Mouse (Mus musculus) hindbrain, embryonic 11.5 days (tissue): Measurements from ENCODE around the gene Trim8. TPM values are rescaled to one million over a fixed set of nuclear protein-coding genes. Genes with fewer than 3 reads are reported as not detected.
A peak's percentile ranks its signal among the peaks of the same experiment; 100 is the strongest.

Experiments
- ATAC-seq: fragments of 200-750 bp; cut with Nextera tagmentation; 2 replicates; pipeline ENCODE4 v1.8.0; 2017; ENCODE audit warnings: mild to moderate bottlenecking, moderate TSS enrichment, moderate library complexity; ENCODE audit not compliant: low FRiP score
- DNase-seq: peaks from one replicate; pipeline ENCODE4 v3.0.0-alpha.2; 2015; ENCODE audit warnings: low spot score
- H3K27ac ChIP-seq: fragments of 300-500 bp; sonication (generic); 2 replicates; pipeline ENCODE4 v1.5.1; 2014; ENCODE audit warnings: mild to moderate bottlenecking, low read depth, low read length
- H3K27me3 ChIP-seq: fragments of 300-500 bp; sonication (generic); 2 replicates; pipeline ENCODE4 v1.6.1; 2014; ENCODE audit warnings: mild to moderate bottlenecking, low read length, moderate library complexity, mixed read lengths; ENCODE audit not compliant: control insufficient read depth, insufficient read depth
- H3K36me3 ChIP-seq: fragments of 300-500 bp; sonication (generic); 2 replicates; pipeline ENCODE4 v1.6.1; 2014; ENCODE audit warnings: mild to moderate bottlenecking, low read length, moderate library complexity, mixed read lengths; ENCODE audit not compliant: control insufficient read depth, insufficient read depth
- H3K4me1 ChIP-seq: fragments of 300-500 bp; sonication (generic); replicated peaks from 2 replicates; pipeline ENCODE4 v1.6.1; 2014; ENCODE audit warnings: low read length, mixed read lengths; ENCODE audit not compliant: control insufficient read depth, insufficient read depth
- H3K4me2 ChIP-seq: fragments of 300-500 bp; sonication (generic); replicated peaks from 2 replicates; pipeline ENCODE4 v1.6.1; 2014; ENCODE audit warnings: mild to moderate bottlenecking, low read depth, low read length
- H3K4me3 ChIP-seq: fragments of 300-500 bp; sonication (generic); 2 replicates; pipeline ENCODE4 v1.5.1; 2014; ENCODE audit warnings: low read depth, low read length
- H3K9ac ChIP-seq: fragments of 300-500 bp; sonication (generic); 2 replicates; pipeline ENCODE4 v1.6.1; 2014; ENCODE audit warnings: low read depth, low read length
- H3K9me3 ChIP-seq: fragments of 300-500 bp; sonication (generic); 2 replicates; pipeline ENCODE4 v1.6.1; 2016; ENCODE audit warnings: low read length; ENCODE audit not compliant: control insufficient read depth
- WGBS: fragments of 180-500 bp; shearing (Covaris S2); extraction: QIAGEN DNeasy Blood & Tissue Kit; methylation state at CpG from one replicate; pipeline ENCODE4 v1.1.7; 2014; 5-methylcytosine and 5-hydroxymethylcytosine counted together
- polyA plus RNA-seq: library from polyadenylated mRNA; unstranded; fragments of >200 nt; fragmentation: Nextera tagmentation; extraction: Ambion mirVana; gene quantifications from 2 replicates; pipeline ENCODE4 v1.2.1, GENCODE M21; 2014

Gene Trim8
- polyA plus RNA-seq, 1 experiment from 2014 or later: 30.6 TPM

DNA sequence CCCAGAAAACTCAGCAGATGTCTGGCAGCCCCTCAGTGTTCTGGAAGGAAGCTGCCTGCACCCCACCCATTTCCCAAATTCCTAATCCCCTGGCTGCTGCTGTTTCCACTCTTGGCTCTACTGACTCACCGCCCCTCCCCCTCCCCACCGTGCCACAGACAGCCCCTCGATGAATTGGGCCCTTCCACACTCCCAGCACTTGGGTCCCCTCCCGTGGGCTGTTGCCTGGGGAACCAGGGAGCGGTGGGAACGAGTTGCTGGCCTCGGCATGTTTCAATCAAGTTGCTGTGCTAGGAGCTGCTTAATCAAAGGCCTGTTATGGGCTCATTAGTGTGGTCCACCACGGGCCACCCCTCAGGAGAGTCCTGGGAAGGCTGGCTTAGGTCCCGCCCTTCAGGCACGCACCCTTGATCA lies 24.1 kb upstream of the Trim8 start:
- 40% methylated on average over 10 of the region's 10 CpGs for WGBS
- Histone ChIP-seq H3K27ac (no peak overlapping the region), H3K9me3 (no peaks in the 10 kb centered on the region), H3K27me3 (no peaks in the 10 kb centered on the region), H3K36me3 (peaks cover 4% of the 10 kb centered on the region; the same call in 1 of the 2 replicates), H3K4me3 (no peak overlapping the region), H3K9ac (no peak overlapping the region), H3K4me1 (peaks cover 4% of the 10 kb centered on the region; the same call in 1 of the 2 replicates), H3K4me2 (no peak overlapping the region)
- DNase-seq (no peak), ATAC-seq (no peak)

DNA sequence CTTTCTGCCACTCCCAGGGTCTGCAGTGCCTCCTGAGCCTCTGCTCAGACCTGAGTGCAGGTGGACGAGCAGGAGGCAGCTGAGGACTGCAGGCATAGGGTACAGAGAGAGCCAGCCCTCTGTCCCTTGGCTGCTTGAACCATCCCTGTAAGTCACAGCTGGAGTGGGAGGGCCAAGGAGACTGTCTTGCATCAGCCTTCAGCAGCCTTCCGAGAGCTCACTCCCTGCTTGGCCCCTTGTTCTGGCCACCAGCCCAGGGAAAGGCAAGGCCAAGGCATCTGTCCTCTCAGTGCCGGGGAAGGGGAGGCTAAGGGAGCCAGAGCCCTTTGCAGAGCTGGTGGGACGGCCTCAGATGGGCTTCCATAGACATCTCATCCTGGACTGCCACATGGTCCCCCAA lies 23.3 kb upstream of the Trim8 start:
- Histone ChIP-seq H3K27ac (no peak overlapping the region), H3K4me2 (no peak overlapping the region), H3K36me3 (peaks cover 4% of the 10 kb centered on the region; the same call in 1 of the 2 replicates), H3K4me1 (peaks cover 4% of the 10 kb centered on the region; the same call in 1 of the 2 replicates), H3K27me3 (no peaks in the 10 kb centered on the region), H3K4me3 (no peak overlapping the region), H3K9me3 (no peaks in the 10 kb centered on the region), H3K9ac (no peak overlapping the region)
- ATAC-seq (no peak), DNase-seq (no peak)
- 93% methylated on average over 4 of the region's 4 CpGs for WGBS

DNA sequence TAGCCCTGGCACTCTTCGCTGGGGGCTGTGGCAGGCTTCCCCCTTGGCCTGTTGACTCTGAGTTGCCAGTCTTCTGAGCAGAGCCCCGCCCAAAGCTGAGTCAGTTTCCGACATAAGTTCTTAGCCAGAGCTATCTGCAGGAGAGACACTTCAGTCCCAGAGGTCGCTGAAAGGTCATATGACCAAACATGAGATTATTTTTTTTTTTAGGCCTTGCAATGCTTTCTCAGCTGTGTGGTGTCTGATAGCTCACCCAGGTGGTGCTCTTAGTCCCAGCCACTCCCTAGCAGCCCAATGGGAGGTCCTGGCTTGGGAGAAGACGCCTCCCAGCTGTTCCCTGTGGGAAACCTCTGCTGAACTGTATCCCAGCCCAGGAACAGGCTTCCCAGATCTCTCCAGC lies 22.7 kb upstream of the Trim8 start:
- WGBS: 67% methylated on average over 5 of the region's 5 CpGs
- no peaks in the 10 kb centered on the region for H3K9me3 ChIP-seq
- no peak overlapping the region for H3K27ac ChIP-seq
- no peak for ATAC-seq
- H3K4me1 ChIP-seq: peaks cover 4% of the 10 kb centered on the region; the same call in 1 of the 2 replicates
- H3K27me3 ChIP-seq: no peaks in the 10 kb centered on the region
- DNase-seq: no peak
- H3K4me2 ChIP-seq: no peak overlapping the region
- no peak overlapping the region for H3K9ac ChIP-seq
- no peak overlapping the region for H3K4me3 ChIP-seq
- H3K36me3 ChIP-seq: peaks cover under 1% of the 10 kb centered on the region; the same call in 1 of the 2 replicates

DNA sequence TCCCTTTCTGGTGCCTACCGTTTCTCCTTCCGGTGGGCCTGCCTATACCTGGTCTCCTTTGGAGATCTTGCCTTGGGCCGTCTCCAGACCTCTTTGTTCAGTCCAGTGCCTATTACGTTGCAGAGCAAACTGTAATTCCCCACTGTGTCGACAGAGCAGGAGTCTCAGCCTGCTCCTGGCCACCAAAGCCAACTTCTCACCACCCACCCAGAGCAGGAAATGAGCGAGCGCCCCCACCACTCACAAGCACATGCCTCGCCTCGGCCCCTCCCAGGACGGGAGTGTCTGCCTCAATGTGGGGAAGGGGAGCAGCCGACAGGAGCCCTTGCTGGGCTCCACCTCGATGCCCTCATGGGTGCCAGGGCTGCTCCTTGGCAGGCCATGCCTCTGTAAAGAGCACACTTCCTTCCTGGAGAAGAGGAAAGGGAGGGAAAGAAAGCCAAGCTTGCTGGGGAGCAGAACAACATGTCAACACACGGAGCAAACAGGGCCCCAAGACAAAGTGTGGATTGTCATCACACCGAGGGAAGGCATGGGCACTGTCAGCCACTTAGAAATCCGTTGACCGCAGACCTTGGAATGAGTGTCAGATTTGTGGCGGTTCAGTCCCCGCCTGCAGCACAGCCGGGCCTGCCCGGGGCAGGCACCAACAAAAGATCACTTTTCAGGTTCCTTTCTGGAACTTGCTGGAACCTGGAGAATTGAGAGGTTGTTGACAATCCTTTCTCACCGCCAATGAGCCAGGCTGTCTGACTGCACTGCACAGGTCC lies 22.0 kb upstream of the Trim8 start:
- WGBS: 69% methylated on average over 21 of the region's 21 CpGs
- Histone ChIP-seq H3K4me1 (peaks cover 4% of the 10 kb centered on the region; the same call in 1 of the 2 replicates), H3K36me3 (no peaks in the 10 kb centered on the region), H3K4me3 (no peak overlapping the region), H3K27ac (no peak overlapping the region; the same call in 1 of the 2 replicates), H3K9me3 (no peaks in the 10 kb centered on the region), H3K4me2 (no peak overlapping the region), H3K9ac (no peak overlapping the region), H3K27me3 (no peaks in the 10 kb centered on the region)
- DNase-seq: no peak
- no peak for ATAC-seq

DNA sequence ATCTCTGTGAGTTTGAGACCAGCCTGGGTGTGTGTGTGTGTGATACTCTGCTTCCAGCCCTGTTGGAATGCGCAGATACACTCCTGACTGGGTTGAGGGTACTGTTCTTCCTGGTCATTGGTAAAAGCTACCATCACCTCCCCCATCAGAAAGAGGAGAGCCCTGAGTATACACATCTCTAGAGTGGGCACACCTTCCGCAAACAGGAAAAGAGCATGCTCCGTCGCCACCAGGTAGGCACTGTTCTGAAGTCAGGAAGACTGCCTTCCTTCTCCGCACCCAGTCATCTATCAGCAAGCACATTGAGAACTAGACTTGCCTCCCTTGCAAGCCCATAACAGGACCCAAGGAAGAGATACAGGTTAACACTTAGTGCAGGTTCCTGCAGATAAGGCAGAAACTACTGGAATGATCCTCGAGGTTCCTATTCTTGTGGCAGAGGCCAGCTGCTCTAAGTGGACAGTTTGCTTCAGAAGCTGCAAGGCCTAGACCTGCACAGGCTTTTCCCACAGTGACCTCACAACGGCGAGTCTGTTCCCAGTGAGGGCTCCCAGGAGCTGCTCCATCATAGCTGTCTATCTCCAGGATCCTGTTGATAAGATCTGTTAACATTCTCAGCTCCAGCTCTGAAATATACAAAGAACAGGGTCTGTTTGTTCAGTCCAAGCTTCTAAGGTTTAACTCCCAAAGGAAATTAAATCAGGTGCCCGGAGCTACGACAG lies 20.7 kb upstream of the Trim8 start:
- Histone ChIP-seq H3K4me2 (no peak overlapping the region), H3K27me3 (no peaks in the 10 kb centered on the region), H3K4me1 (peaks cover 4% of the 10 kb centered on the region; the same call in 1 of the 2 replicates), H3K27ac (peak overlapping the region; percentile 51; the same call in 1 of the 2 replicates), H3K4me3 (no peak overlapping the region), H3K36me3 (0 out of 2 replicates have a peak, but pooled peaks cover 2% of the 10 kb centered on the region), H3K9me3 (no peaks in the 10 kb centered on the region), H3K9ac (no peak overlapping the region; the same call in 1 of the 2 replicates)
- DNase-seq (no peak), ATAC-seq (no peak)
- WGBS: 75% methylated on average over 10 of the region's 10 CpGs

DNA sequence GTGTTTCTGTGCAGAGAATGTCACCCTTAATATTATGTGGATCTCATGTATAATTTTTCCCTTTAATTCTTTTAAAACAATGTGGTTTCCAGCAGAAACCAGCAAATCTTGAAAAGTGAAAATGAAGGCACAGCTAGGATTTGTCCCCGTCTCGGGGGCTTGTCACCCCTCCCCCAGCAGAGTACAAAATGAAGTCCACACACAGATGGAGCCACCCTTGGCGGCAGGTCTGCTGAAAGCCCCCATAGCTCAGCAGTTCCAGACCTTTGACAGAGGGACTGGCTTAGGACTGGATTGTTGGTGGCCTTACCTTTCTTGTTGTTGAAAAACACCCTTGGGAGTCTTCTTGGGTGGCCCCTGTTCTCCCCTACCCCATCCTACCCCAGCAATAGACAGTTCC lies 20.1 kb upstream of the Trim8 start:
- no peak for ATAC-seq
- H3K36me3 ChIP-seq: 0 out of 2 replicates have a peak, but pooled peaks cover 2% of the 10 kb centered on the region

DNA sequence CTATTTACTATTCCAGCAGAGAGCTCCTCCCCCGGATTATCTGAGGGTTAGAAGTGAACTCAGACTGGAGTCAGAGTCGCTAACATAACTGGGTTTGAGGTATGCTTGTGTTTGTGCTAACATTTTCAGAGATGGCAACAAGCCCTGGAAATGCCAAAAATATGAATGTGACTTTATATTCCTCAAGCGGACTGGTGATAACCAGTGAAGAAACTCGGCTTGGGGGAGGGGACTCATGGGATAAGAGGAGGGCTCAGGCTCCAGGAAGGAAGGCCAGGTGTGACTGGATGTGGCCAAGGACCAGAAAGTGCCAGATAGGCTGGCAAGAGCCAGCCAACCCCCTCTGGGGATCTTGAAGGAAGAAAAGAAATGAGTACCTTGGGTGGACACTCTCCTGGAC lies 19.7 kb upstream of the Trim8 start:
- Histone ChIP-seq H3K4me2 (no peak overlapping the region), H3K27ac (0 out of 2 replicates have a peak overlapping the region, but pooled peaks have one; percentile 42), H3K27me3 (no peaks in the 10 kb centered on the region), H3K9ac (no peak overlapping the region), H3K9me3 (no peaks in the 10 kb centered on the region), H3K36me3 (0 out of 2 replicates have a peak, but pooled peaks cover 2% of the 10 kb centered on the region), H3K4me3 (no peak overlapping the region), H3K4me1 (peaks cover 4% of the 10 kb centered on the region; the same call in 1 of the 2 replicates)
- ATAC-seq (no peak), DNase-seq (no peak)
- 35% methylated on average over 4 of the region's 4 CpGs for WGBS

More for the DNA sequence above, 20.1 kb upstream of the Trim8 start:
- Histone ChIP-seq H3K4me2 (no peak overlapping the region), H3K9ac (no peak overlapping the region; the same call in 1 of the 2 replicates), H3K4me3 (no peak overlapping the region), H3K27ac (peak overlapping the region; percentile 58; the same call in 1 of the 2 replicates), H3K27me3 (no peaks in the 10 kb centered on the region), H3K4me1 (peaks cover 4% of the 10 kb centered on the region; the same call in 1 of the 2 replicates), H3K9me3 (no peaks in the 10 kb centered on the region)
- WGBS: 41% methylated on average over 3 of the region's 3 CpGs
- no peak for DNase-seq

DNA sequence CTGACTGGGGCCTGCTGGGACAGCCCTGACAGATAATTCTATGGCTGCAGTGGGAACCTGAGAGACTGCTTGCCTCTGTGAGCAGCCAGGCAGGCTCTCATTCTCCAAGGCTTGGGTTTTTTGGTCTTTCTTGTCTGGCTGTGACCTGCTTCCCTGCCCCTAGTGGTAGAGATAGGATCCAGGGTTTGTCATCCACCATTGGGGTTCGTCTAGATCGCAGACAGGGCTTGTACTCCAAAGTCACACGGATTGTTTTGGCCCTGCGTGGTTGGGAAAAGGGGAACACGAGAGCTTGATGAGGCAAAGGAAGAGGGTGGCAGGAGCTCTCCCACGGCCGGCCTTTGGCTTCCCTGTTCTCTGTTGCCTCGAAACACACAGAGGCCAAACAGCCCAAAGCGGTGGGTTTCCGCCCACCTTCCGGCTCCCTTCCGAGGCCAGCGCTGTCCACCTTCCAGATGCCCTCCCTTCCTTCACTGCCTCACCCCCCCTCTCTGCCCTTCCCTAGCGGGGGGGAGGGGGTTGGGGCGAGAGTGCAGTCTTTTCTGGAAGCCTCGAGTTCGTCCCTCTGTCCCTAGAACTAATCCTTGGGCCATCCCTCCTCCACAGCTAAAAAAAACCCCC lies 18.5 kb upstream of the Trim8 start:
- Histone ChIP-seq H3K9me3 (no peaks in the 10 kb centered on the region), H3K27ac (0 out of 2 replicates have a peak overlapping the region, but pooled peaks have one; percentile 27), H3K4me3 (no peak overlapping the region), H3K4me2 (no peak overlapping the region), H3K9ac (no peak overlapping the region), H3K27me3 (no peaks in the 10 kb centered on the region), H3K36me3 (0 out of 2 replicates have a peak, but pooled peaks cover 2% of the 10 kb centered on the region), H3K4me1 (peaks cover 4% of the 10 kb centered on the region; the same call in 1 of the 2 replicates)
- DNase-seq (no peak), ATAC-seq (no peak)
- whole genome bisulfite sequencing: 45% methylated on average over 17 of the region's 17 CpGs
